Mouse (Mus musculus) midbrain, embryonic 15.5 days (tissue): Measurements from ENCODE around the gene Syne2. TPM values are rescaled to one million over a fixed set of nuclear protein-coding genes. Genes with fewer than 3 reads are reported as not detected.

ENCODE experiments used
- ATAC-seq: fragments of 200-750 bp; cut with Nextera tagmentation; replicated peaks from 2 replicates; pipeline ENCODE4 v1.8.0; 2017; ENCODE audit warnings: moderate TSS enrichment
- H3K27ac ChIP-seq: fragments of 300-500 bp; sonication (generic); 2 replicates; pipeline ENCODE4 v1.5.1; 2015; ENCODE audit warnings: mild to moderate bottlenecking, inconsistent platforms
- H3K27me3 ChIP-seq: fragments of 300-500 bp; sonication (generic); replicated peaks from 2 replicates; pipeline ENCODE4 v1.6.1; 2015; ENCODE audit warnings: inconsistent platforms
- H3K36me3 ChIP-seq: fragments of 300-500 bp; sonication (generic); replicated peaks from 2 replicates; pipeline ENCODE4 v1.6.1; 2015; ENCODE audit warnings: inconsistent platforms
- H3K4me1 ChIP-seq: fragments of 300-500 bp; sonication (generic); 2 replicates; pipeline ENCODE4 v1.6.1; 2015; ENCODE audit warnings: inconsistent platforms
- H3K4me2 ChIP-seq: fragments of 300-500 bp; sonication (generic); 2 replicates; pipeline ENCODE4 v1.6.1; 2015; ENCODE audit warnings: inconsistent platforms, mild to moderate bottlenecking, moderate library complexity
- H3K4me3 ChIP-seq: fragments of 300-500 bp; sonication (generic); 2 replicates; pipeline ENCODE4 v1.5.1; 2015; ENCODE audit warnings: mild to moderate bottlenecking, inconsistent platforms
- H3K9ac ChIP-seq: fragments of 300-500 bp; sonication (generic); 2 replicates; pipeline ENCODE4 v1.6.1; 2015; ENCODE audit warnings: mild to moderate bottlenecking, inconsistent platforms
- H3K9me3 ChIP-seq: fragments of 300-500 bp; sonication (generic); 2 replicates; pipeline ENCODE4 v1.6.1; 2016; ENCODE audit warnings: inconsistent platforms
- WGBS: fragments of 180-500 bp; shearing (Covaris S2); methylation state at CpG from one replicate; pipeline ENCODE4 v1.1.7; 2015; ENCODE audit warnings: mixed read lengths; 5-methylcytosine and 5-hydroxymethylcytosine counted together
- polyA plus RNA-seq: library from polyadenylated mRNA; unstranded; fragments of >200 nt; fragmentation: Nextera tagmentation; extraction: Ambion mirVana; gene quantifications from 2 replicates; pipeline ENCODE4 v1.2.1, GENCODE M21; 2015

Syne2 gene
- polyA plus RNA-seq, 1 experiment from 2014 or later = 56.0 TPM

DNA sequence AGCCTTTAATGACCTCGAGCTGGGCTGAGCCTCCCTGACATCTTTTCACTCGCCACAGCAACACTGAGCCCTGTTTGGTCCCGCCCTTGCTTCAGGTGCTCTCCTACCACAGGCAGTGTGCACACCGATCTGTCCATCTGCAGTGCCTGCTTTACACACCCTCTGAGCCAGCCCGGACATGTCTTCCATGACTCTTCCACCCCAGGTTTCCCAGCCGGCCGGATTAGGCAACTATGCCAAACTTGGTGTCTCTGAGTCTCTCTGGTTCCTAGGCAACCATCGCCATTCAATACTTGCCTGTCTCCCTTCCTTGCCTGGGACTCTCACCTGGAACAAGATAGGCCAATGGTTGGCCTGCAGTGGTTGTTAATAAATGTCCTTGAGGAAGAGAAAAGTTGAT is 224.4 kb downstream of the Syne2 start:
- Histone ChIP-seq H3K36me3 (0 out of 2 replicates have a peak, but pooled peaks cover 6% of the 10 kb centered on the region), H3K4me1 (no peaks in the 10 kb centered on the region), H3K9me3 (no peaks in the 10 kb centered on the region), H3K9ac (no peak overlapping the region), H3K27ac (no peak overlapping the region), H3K4me3 (no peak overlapping the region), H3K27me3 (no peaks in the 10 kb centered on the region), H3K4me2 (no peak overlapping the region)
- 89% methylated on average over 8 of the region's 8 CpGs for WGBS
- ATAC-seq = no peak

DNA sequence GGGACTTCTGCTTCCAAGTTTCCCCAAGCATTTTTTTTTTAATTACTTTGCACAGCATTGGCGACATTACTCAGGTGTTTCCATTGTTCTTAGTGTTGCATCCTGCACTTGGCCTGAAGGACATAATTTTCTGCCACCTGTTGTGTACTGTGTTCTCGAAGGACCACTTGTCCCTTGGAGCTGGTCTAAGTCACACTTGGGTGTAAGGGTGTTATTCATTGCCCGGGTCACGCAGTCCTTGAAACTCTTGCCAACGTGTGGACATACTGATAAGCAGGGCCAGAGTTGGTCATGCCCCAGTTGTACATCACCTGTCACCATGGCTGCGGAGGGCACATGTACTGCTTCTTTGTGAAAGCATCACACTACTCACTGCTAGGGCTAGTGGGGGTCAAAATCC is 228.6 kb downstream of the Syne2 start:
- no peak overlapping the region for H3K9ac ChIP-seq

DNA sequence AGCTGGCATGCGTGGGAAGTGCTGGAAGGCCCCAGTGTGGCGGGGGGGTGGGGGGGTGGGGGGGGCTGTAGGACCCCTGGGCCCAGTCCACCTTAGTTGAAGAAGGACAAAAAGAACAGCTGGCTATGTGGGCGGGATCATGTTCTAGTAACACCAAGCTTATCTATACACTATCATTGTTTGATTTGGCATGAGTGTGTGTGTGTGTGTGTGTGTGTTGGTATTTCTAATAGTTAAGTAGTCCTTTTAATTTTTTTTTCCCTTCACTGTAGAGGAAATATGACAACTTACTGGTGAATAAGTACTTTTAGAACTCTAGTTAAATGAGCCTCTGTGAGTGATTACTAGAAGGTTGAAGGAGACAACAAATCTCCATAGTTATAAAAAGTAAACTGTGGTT is 230.0 kb downstream of the Syne2 start:
- Histone ChIP-seq H3K4me1 (no peaks in the 10 kb centered on the region), H3K4me3 (no peak overlapping the region), H3K9me3 (no peaks in the 10 kb centered on the region), H3K9ac (no peak overlapping the region), H3K36me3 (0 out of 2 replicates have a peak, but pooled peaks cover 3% of the 10 kb centered on the region), H3K27me3 (no peaks in the 10 kb centered on the region), H3K27ac (no peak overlapping the region), H3K4me2 (no peak overlapping the region)
- 90% methylated on average over 3 of the region's 3 CpGs for WGBS
- ATAC-seq = no peak

More for the DNA sequence above, 228.6 kb downstream of the Syne2 start:
- 97% methylated on average over 6 of the region's 6 CpGs for WGBS
- no peak overlapping the region for H3K4me3 ChIP-seq
- no peaks in the 10 kb centered on the region for H3K4me1 ChIP-seq
- H3K27me3 ChIP-seq = no peaks in the 10 kb centered on the region
- no peak for ATAC-seq
- no peaks in the 10 kb centered on the region for H3K9me3 ChIP-seq
- 0 out of 2 replicates have a peak, but pooled peaks cover 3% of the 10 kb centered on the region for H3K36me3 ChIP-seq
- no peak overlapping the region for H3K27ac ChIP-seq
- H3K4me2 ChIP-seq = no peak overlapping the region

DNA sequence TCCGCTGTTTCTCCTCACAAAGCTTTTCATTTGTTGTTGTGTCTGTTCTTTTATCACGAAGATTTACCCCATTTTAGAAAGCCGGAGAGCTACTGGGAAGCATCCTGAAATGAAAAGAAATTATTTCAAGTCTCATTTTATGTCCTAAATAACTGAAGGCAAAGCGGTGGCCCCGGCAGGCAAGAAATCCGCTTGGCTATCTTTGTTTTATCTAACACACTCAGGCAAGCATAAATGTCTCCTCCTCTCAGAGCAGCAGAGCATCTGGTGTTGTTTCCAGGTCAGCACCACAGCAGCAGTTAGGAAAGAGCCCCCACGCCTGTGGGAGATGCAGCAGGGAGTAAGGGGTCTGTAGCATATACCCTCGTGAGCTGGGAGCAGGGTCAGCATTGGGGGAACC is 230.7 kb downstream of the Syne2 start:
- no peak for ATAC-seq
- H3K4me2 ChIP-seq = no peak overlapping the region
- H3K36me3 ChIP-seq = no peaks in the 10 kb centered on the region
- no peak overlapping the region for H3K9ac ChIP-seq
- 78% methylated on average over 8 of the region's 8 CpGs for WGBS
- peak overlapping the region; percentile 18; the same call in 1 of the 2 replicates for H3K27ac ChIP-seq
- H3K4me3 ChIP-seq = no peak overlapping the region
- H3K27me3 ChIP-seq = no peaks in the 10 kb centered on the region
- no peaks in the 10 kb centered on the region for H3K9me3 ChIP-seq
- H3K4me1 ChIP-seq = no peaks in the 10 kb centered on the region

DNA sequence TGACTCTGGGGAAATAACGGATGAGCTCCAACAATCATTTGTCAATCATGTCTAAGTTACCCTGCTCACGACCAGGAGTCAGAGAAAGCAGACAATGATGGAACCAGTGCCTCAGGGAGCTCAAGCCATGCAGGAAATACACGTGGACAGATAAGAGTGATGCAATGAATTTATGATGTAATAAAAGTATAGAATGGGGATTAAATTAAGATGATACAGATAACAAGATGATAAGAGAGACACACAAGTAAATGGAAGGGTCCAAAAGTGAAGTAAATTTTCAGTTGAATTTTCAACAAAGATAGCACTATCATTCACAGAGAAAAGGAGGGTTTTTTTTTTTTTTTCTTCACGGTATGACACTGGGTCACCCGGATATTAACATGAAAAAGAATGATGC is 231.4 kb downstream of the Syne2 start:
- H3K4me1 ChIP-seq = no peaks in the 10 kb centered on the region
- no peaks in the 10 kb centered on the region for H3K36me3 ChIP-seq
- 73% methylated on average over 5 of the region's 5 CpGs for whole genome bisulfite sequencing
- no peak overlapping the region for H3K4me2 ChIP-seq
- 0 out of 2 replicates have a peak overlapping the region, but pooled peaks have one; percentile 18 for H3K27ac ChIP-seq
- H3K9me3 ChIP-seq = no peaks in the 10 kb centered on the region
- H3K9ac ChIP-seq = no peak overlapping the region
- no peak for ATAC-seq
- H3K4me3 ChIP-seq = no peak overlapping the region
- H3K27me3 ChIP-seq = no peaks in the 10 kb centered on the region

DNA sequence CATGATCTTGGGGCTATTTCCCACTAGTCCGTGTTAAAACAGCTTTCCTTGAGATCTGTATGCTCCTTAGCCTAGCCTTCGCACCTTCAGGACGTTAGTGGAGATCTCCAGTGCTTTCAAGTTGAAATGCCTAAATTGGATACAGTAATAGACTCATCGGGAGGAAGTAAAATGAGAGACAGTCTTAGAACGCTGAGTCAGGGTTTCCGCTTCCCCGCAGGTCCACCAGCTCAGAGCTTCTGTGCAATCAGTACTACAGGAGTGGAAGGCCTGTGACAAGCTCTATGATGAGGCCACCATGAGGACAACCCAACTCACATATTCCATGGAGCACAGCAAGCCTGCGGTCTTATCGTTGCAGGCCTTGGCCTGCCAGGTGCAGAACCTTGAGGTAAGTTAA is 233.9 kb downstream of the Syne2 start:
- H3K36me3 ChIP-seq = no peaks in the 10 kb centered on the region
- ATAC-seq = no peak

DNA sequence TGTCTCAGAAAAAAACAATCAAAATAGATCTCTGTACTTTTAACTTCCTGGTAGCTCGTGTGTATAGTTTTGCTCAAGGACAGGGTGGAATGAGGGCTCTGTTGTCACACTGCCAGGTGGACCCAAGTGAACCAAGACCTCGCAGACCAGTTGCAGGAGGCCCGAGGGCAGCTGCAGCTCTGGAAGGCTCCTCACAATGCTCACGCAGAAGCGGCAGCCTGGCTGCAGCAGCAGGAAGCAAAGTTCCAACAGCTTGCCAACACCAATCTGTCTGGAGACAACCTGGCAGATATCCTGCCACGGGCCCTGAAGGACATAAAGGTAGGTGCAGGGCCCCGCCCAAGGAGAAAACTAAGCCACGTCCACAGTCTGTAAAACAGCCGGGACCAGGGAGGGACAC is 236.7 kb downstream of the Syne2 start:
- Histone ChIP-seq H3K27ac (no peak overlapping the region), H3K9me3 (no peaks in the 10 kb centered on the region), H3K9ac (no peak overlapping the region), H3K4me2 (no peak overlapping the region), H3K27me3 (no peaks in the 10 kb centered on the region), H3K4me1 (no peaks in the 10 kb centered on the region), H3K36me3 (no peaks in the 10 kb centered on the region), H3K4me3 (no peak overlapping the region)
- WGBS = 93% methylated on average over 9 of the region's 9 CpGs
- ATAC-seq = no peak

More for the DNA sequence above, 233.9 kb downstream of the Syne2 start:
- no peak overlapping the region for H3K4me3 ChIP-seq
- no peaks in the 10 kb centered on the region for H3K4me1 ChIP-seq
- WGBS = 91% methylated on average over 9 of the region's 9 CpGs
- no peak overlapping the region for H3K27ac ChIP-seq
- no peak overlapping the region for H3K9ac ChIP-seq
- no peaks in the 10 kb centered on the region for H3K27me3 ChIP-seq
- no peaks in the 10 kb centered on the region for H3K9me3 ChIP-seq
- H3K4me2 ChIP-seq = no peak overlapping the region

DNA sequence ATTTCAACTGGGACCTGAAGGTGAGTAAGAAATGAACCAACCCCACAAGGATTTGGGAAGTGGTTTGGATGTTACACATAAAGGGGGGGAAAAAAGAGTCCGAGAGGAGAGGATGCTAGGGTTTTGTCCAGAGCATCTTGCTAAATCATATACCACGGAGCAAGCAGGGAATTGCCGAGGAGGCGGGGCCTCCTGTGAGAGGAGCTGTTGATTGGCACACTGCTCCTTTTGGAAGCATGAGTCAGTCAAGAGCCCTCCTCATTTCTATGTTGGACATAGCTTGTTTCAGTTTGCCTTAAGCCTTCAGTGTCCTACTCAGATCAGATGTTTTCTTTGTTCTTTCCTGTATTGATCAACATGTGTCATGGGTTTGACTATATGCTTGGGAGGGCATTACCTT is 245.1 kb downstream of the Syne2 start:
- H3K9ac ChIP-seq = no peak overlapping the region
- no peak overlapping the region for H3K4me3 ChIP-seq
- no peaks in the 10 kb centered on the region for H3K36me3 ChIP-seq
- H3K27me3 ChIP-seq = no peaks in the 10 kb centered on the region
- ATAC-seq = no peak
- whole genome bisulfite sequencing = 90% methylated on average over 4 of the region's 4 CpGs
- H3K4me2 ChIP-seq = no peak overlapping the region
- no peak overlapping the region for H3K27ac ChIP-seq
- no peaks in the 10 kb centered on the region for H3K4me1 ChIP-seq
- no peaks in the 10 kb centered on the region for H3K9me3 ChIP-seq

DNA sequence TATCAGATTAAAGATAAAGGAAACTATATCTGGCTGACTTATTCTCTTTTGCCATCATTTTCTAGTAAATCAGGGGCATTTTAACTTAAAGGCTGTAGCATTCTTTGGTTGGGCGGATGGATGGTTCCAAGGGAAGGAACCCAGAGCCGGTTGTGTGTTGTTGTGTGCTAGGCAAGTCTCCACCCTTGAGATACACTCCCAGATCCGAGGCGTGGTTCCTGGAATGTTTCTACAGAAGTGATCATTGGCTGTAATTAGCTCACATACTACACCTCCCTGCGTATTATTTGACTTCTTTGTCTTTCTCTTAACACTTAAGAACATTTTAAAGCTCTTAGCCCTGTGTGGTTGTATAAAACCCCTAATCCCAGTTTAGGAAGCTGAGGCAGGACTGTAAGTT is 252.5 kb downstream of the Syne2 start:
- Histone ChIP-seq H3K4me3 (no peak overlapping the region), H3K27me3 (no peaks in the 10 kb centered on the region), H3K36me3 (no peaks in the 10 kb centered on the region), H3K4me1 (peaks cover 8% of the 10 kb centered on the region; the same call in 1 of the 2 replicates), H3K9me3 (no peaks in the 10 kb centered on the region), H3K4me2 (no peak overlapping the region), H3K9ac (no peak overlapping the region), H3K27ac (no peak overlapping the region)
- WGBS = 90% methylated on average over 5 of the region's 5 CpGs
- no peak for ATAC-seq

DNA sequence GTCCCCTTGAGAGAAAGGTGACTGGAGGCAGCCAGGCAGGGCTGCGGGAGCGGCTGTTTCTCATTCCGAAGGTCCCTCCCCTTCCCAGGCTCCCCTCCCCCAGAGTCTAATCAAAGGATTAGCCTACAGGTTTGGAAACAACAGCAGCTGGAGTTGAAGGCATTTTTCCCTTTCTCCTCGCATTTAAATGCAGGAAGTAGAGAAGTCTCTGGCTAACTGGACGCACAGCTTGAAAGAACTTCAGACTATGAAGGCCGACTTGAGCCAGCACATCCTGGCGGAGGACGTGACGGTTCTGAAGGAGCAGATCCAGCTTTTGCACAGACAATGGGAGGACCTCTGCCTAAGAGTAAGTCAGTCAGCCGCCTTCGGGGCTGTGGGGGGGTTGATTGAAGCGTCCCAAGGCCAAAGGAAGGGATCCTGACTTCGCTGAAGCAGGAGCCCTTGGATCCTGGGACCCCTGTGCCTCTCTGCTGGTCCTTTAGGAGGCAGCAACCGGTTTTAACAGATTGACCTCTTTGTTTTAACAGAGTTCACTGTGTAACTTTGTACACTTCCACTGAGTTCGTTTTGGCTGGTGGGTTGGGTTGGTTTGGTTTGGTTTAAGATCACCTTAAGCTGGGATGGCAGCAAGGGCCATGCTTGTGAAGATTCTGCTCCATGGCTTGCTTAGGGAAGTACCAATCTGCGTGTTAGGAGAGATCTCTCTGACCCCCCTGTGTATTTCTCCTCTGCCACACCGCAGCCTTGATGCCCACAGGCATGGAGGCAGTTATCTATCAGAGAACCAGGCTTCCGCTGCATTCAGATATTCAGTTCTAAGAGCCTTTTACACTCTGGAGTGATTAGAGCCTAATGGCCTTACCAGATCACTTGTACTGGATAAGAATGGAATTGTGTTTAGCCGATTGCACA is 254.3 kb downstream of the Syne2 start:
- Histone ChIP-seq H3K4me1 (peaks cover 8% of the 10 kb centered on the region; the same call in 1 of the 2 replicates), H3K9me3 (no peaks in the 10 kb centered on the region), H3K4me3 (no peak overlapping the region), H3K4me2 (0 out of 2 replicates have a peak overlapping the region, but pooled peaks have one; percentile 9), H3K9ac (no peak overlapping the region), H3K27me3 (no peaks in the 10 kb centered on the region), H3K36me3 (no peaks in the 10 kb centered on the region), H3K27ac (no peak overlapping the region)
- WGBS = 12% methylated on average over 19 of the region's 19 CpGs
- ATAC-seq = no peak

DNA sequence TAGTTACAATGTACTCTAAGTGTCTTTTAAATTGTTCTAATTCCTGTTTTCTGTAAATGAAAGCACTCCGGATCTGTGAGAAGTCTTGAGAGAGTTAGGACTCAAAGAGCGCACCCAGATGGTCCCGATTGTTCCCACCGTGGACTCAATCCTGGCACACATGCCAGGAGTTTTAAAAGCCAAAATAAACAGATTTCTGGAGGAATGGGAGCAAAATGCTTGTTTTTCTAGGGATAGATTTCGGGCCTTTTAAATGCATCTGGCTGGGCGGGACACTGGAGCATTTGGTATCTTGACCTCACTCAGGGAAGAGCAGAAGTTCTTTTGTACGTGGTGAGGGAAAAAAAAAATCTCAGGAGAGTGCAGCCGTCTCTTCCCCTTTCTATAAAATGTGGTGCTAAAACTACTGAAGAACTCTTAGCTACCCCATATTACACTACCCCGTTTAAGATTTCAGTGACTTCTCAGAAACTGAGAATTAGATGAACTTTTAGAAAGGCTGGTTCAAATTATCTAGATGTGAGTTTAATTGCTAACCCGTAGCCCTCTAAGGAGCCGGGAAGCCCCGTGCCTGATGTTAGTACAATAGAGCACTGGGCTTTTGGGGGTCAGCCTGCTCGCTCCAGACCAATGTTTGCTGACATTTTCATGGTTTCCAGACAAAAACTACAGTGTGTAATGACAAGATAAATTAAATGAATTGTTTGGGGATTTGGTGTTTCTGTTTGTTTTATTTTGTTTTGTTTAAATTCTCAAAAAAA is 255.3 kb downstream of the Syne2 start:
- Histone ChIP-seq H3K4me3 (no peak overlapping the region), H3K27ac (no peak overlapping the region), H3K9me3 (no peaks in the 10 kb centered on the region), H3K27me3 (no peaks in the 10 kb centered on the region), H3K9ac (no peak overlapping the region), H3K4me1 (peaks cover 8% of the 10 kb centered on the region; the same call in 1 of the 2 replicates), H3K36me3 (no peaks in the 10 kb centered on the region), H3K4me2 (no peak overlapping the region)
- 15% methylated on average over 13 of the region's 13 CpGs for WGBS
- no peak for ATAC-seq

DNA sequence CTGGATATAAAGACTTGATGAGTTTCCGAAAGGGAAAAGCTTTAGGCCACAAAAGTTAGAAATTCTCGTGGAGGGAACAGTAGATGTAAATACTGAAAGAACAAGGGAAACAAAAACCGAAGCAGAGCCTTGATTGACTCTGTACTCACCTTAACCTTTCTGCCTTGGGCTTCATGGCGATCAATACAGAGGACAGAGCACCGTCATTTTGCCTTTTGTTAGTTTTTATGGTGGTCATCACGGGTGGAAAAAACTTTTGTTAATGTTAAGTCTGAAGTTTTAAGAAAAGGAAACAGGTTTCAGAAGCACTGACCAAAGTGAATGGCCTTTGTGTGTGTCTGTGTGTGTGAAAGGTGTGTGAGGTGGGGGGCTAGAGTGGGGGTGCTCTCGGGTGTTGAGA is 256.0 kb downstream of the Syne2 start:
- Histone ChIP-seq H3K27me3 (no peaks in the 10 kb centered on the region), H3K4me2 (no peak overlapping the region), H3K9me3 (no peaks in the 10 kb centered on the region), H3K36me3 (no peaks in the 10 kb centered on the region), H3K4me1 (peaks cover 8% of the 10 kb centered on the region; the same call in 1 of the 2 replicates), H3K9ac (no peak overlapping the region), H3K4me3 (no peak overlapping the region), H3K27ac (no peak overlapping the region)
- 35% methylated on average over 7 of the region's 7 CpGs for WGBS
- ATAC-seq = no peak
